Mouse (Mus musculus): ENCODE measurements around the gene Daam1. TPM values are rescaled to one million over a fixed set of nuclear protein-coding genes. Genes with fewer than 3 reads are reported as not detected.

Daam1 gene
- polyA plus RNA-seq (2014; fragmentation: Nextera tagmentation; extraction: Ambion mirVana): 19.9 and 22.5 TPM in 2 replicates

DNA sequence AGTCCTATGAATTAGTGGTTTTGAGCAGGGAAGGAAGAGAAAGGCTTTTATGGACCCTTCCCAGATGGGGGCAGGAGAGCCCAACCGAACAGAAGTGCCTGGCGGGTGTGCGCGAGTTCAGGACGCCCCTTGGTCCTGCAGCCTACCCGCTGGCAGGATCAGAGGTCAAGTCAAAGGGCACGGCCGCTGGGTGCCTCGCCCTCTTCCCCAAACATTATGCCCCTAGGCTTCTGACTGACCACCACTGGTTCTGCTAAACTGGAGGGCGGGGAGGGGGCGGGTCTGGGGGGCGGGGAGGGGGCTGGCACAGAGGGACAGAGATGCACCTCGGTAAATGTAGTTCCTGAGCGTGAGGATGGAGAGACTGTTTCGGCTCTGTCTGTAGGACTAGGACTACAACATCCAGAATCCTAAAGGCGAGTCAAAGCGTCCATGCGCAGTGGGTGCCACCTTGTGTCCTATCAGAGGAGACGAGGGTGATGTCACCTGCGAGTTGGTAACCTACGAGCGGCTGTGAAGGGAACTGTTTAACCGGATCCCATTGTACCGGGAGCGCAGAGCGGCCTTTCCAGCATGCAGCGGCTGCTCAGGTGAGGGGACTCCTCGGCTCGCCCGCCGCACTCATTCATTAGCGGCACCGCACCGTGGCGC is at the start of gene Daam1:
Gene Daam1 (plus strand): TSS at position 472 of the 651 bp plus-strand sequence.
- under 1% methylated on average over 35 of the region's 35 CpGs for WGBS

DNA sequence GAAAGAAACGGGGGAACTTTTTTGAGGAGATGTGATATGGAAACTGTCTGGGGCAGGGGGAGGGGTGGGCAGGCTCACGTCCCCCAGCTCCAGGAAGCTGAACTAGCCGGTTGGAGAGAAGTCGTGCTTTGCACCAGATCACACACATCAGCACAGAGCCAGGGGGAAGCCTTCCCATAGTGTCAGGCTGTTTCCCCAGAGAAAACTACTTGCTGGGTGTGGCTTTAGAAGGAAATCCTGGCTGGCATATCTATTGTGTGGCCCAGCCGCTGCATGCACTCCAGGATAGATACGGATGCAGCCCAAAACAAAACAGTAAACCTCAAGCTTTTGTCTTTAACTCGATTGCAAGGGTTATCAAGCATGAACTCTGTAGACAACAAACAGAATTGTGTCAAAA is 49.7 kb upstream of the Daam1 start:
- no peak overlapping the region for H3K4me3 ChIP-seq (ENCODE audit: low read depth, low read length)
- H3K27me3 ChIP-seq (ENCODE audit: control insufficient read depth, insufficient read depth, low read length): no peaks in the 10 kb centered on the region
- H3K4me2 ChIP-seq: no peak overlapping the region
- peaks cover 9% of the 10 kb centered on the region; the same call in 1 of the 2 replicates for H3K4me1 ChIP-seq (ENCODE audit: control insufficient read depth, insufficient read depth, low read length)
- WGBS: 65% methylated on average over 7 of the region's 7 CpGs
- ATAC-seq (ENCODE audit: low FRiP score): no peak
- no peak overlapping the region for H3K27ac ChIP-seq (ENCODE audit: low read depth, low read length)
- no peak for DNase-seq (ENCODE audit: low spot score, missing footprints)
- H3K9me3 ChIP-seq (ENCODE audit: control insufficient read depth, low read length): no peaks in the 10 kb centered on the region
- no peak overlapping the region for H3K9ac ChIP-seq (ENCODE audit: low read length)
- H3K36me3 ChIP-seq (ENCODE audit: control insufficient read depth, insufficient read depth, low read length): no peaks in the 10 kb centered on the region

More for the DNA sequence above, at the start of gene Daam1:
- ATAC-seq (ENCODE audit: low FRiP score) (peak; percentile 99), DNase-seq (ENCODE audit: low spot score, missing footprints) (peak; percentile 98)
- Histone ChIP-seq H3K4me2 (peak within 1 kb of the TSS; percentile 98), H3K36me3 (ENCODE audit: control insufficient read depth, insufficient read depth, low read length) (no peaks in the 10 kb centered on the region), H3K9me3 (ENCODE audit: control insufficient read depth, low read length) (no peaks in the 10 kb centered on the region), H3K9ac (ENCODE audit: low read length) (peak within 1 kb of the TSS; percentile 93), H3K27ac (ENCODE audit: low read depth, low read length) (peak within 1 kb of the TSS; percentile 89), H3K4me3 (ENCODE audit: low read depth, low read length) (peak within 1 kb of the TSS; percentile 73), H3K27me3 (ENCODE audit: control insufficient read depth, insufficient read depth, low read length) (no peaks in the 10 kb centered on the region), H3K4me1 (ENCODE audit: control insufficient read depth, insufficient read depth, low read length) (peaks cover 13% of the 10 kb centered on the region)

DNA sequence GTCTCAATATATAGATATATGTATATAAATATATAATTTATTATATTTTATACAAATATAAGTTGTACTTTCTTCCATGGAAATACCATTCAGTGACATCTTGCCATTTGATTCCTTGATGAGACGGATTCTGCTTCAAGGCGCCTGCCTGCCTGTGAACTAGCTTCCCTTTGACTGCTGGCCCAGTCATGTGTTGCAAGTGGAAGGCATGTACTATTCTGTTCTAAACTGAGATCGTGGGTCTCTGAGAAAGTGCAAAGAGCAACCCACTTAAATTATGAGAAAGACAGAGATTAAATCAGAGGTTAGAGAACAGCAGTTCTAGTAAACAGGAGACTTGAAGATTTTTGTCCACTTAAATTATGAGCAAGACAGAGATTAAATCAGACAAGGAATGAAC is 46.9 kb upstream of the Daam1 start:
- peaks cover 2% of the 10 kb centered on the region; the same call in 1 of the 2 replicates for H3K4me1 ChIP-seq (ENCODE audit: control insufficient read depth, insufficient read depth, low read length)
- no peaks in the 10 kb centered on the region for H3K36me3 ChIP-seq (ENCODE audit: control insufficient read depth, insufficient read depth, low read length)
- no peak overlapping the region for H3K27ac ChIP-seq (ENCODE audit: low read depth, low read length)
- DNase-seq (ENCODE audit: low spot score, missing footprints) (no peak), ATAC-seq (ENCODE audit: low FRiP score) (no peak)
- 55% methylated on average over 3 of the region's 3 CpGs for WGBS
- H3K4me2 ChIP-seq: no peak overlapping the region
- no peaks in the 10 kb centered on the region for H3K9me3 ChIP-seq (ENCODE audit: control insufficient read depth, low read length)
- H3K4me3 ChIP-seq (ENCODE audit: low read depth, low read length): no peak overlapping the region
- no peaks in the 10 kb centered on the region for H3K27me3 ChIP-seq (ENCODE audit: control insufficient read depth, insufficient read depth, low read length)
- H3K9ac ChIP-seq (ENCODE audit: low read length): no peak overlapping the region

DNA sequence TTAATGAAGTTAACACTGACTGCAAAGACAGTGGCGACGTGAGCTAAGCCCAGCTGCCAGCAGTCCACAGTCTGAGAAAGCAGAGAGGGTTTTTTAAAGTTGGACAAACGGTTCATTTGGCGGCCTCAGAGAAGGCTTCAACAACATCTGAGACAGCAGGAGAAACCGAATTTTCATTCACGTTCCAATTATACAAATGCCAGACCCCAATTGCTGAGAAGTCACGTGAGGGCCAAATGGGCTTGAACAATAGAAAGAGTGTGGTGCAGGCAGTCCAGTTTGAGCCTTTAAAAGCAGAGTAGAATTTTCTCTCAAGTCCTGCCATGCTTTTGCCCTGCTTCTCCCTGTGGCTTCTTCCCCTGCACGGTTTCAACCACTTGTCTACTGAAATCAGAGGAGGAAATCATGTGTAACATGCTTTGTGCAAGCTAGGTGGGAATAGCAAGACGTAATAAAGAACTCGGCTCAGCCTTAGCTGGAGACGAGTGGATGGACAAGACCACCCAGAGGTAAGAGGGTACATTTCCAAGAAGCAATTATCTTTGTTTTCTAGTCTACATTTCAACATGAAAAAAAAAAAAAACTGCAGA is 46.1 kb upstream of the Daam1 start:
- H3K27me3 ChIP-seq (ENCODE audit: control insufficient read depth, insufficient read depth, low read length): no peaks in the 10 kb centered on the region
- H3K9ac ChIP-seq (ENCODE audit: low read length): no peak overlapping the region
- 30% methylated on average over 11 of the region's 11 CpGs for WGBS
- H3K4me2 ChIP-seq: no peak overlapping the region
- no peaks in the 10 kb centered on the region for H3K9me3 ChIP-seq (ENCODE audit: control insufficient read depth, low read length)
- peaks cover 2% of the 10 kb centered on the region; the same call in 1 of the 2 replicates for H3K4me1 ChIP-seq (ENCODE audit: control insufficient read depth, insufficient read depth, low read length)
- H3K27ac ChIP-seq (ENCODE audit: low read depth, low read length): no peak overlapping the region
- DNase-seq (ENCODE audit: low spot score, missing footprints): no peak
- H3K36me3 ChIP-seq (ENCODE audit: control insufficient read depth, insufficient read depth, low read length): no peaks in the 10 kb centered on the region
- H3K4me3 ChIP-seq (ENCODE audit: low read depth, low read length): no peak overlapping the region
- ATAC-seq (ENCODE audit: low FRiP score): no peak

DNA sequence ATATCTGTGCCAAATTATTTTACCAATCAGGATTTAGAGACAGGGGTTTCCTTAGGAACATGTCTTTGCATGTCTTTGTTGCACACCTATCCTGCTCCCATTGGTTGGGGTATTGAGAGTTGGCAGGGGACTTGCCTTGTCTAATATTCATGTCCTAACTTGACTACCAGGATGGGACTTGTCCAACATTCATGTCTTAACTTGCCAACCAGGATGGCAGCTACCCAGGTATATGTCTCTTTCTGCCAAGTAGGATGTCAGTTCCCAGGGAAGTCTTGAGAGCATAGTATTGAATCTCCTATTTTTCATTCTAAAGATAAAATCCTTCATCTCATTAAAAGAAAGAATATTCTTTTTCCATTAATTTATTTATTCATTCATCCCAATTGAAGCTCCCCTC is 44.4 kb upstream of the Daam1 start:
- Histone ChIP-seq H3K4me3 (ENCODE audit: low read depth, low read length) (no peak overlapping the region), H3K4me2 (no peak overlapping the region), H3K27ac (ENCODE audit: low read depth, low read length) (no peak overlapping the region), H3K9ac (ENCODE audit: low read length) (no peak overlapping the region), H3K36me3 (ENCODE audit: control insufficient read depth, insufficient read depth, low read length) (no peaks in the 10 kb centered on the region), H3K27me3 (ENCODE audit: control insufficient read depth, insufficient read depth, low read length) (no peaks in the 10 kb centered on the region), H3K4me1 (ENCODE audit: control insufficient read depth, insufficient read depth, low read length) (peaks cover 2% of the 10 kb centered on the region; the same call in 1 of the 2 replicates), H3K9me3 (ENCODE audit: control insufficient read depth, low read length) (no peaks in the 10 kb centered on the region)
- ATAC-seq (ENCODE audit: low FRiP score) (no peak), DNase-seq (ENCODE audit: low spot score, missing footprints) (no peak)

DNA sequence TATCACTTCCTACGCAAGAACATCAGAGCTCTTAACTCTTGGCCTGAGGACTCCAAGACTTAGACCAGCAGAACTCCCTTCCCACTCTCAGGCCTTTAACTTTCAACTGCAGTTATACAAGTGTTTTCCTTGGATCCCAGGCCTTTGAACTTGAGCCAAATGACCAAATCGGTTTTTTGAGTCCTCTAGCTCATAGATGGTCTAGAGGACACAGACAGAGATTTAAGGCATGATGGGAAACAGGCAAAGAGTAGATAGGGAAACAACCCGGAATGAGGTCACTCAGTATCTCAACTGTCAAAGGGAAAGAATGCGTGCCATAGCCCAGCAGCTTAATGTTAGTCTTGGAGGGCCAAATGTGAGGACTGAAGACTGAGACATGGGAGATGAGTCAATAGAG is 42.1 kb upstream of the Daam1 start:
- no peaks in the 10 kb centered on the region for H3K36me3 ChIP-seq (ENCODE audit: control insufficient read depth, insufficient read depth, low read length)
- 84% methylated on average over 4 of the region's 4 CpGs for WGBS
- H3K27me3 ChIP-seq (ENCODE audit: control insufficient read depth, insufficient read depth, low read length): no peaks in the 10 kb centered on the region
- DNase-seq (ENCODE audit: low spot score, missing footprints) (no peak), ATAC-seq (ENCODE audit: low FRiP score) (no peak)
- no peaks in the 10 kb centered on the region for H3K9me3 ChIP-seq (ENCODE audit: control insufficient read depth, low read length)
- no peak overlapping the region for H3K9ac ChIP-seq (ENCODE audit: low read length)
- H3K4me2 ChIP-seq: no peak overlapping the region
- H3K4me3 ChIP-seq (ENCODE audit: low read depth, low read length): no peak overlapping the region
- H3K27ac ChIP-seq (ENCODE audit: low read depth, low read length): no peak overlapping the region
- peaks cover 2% of the 10 kb centered on the region; the same call in 1 of the 2 replicates for H3K4me1 ChIP-seq (ENCODE audit: control insufficient read depth, insufficient read depth, low read length)

DNA sequence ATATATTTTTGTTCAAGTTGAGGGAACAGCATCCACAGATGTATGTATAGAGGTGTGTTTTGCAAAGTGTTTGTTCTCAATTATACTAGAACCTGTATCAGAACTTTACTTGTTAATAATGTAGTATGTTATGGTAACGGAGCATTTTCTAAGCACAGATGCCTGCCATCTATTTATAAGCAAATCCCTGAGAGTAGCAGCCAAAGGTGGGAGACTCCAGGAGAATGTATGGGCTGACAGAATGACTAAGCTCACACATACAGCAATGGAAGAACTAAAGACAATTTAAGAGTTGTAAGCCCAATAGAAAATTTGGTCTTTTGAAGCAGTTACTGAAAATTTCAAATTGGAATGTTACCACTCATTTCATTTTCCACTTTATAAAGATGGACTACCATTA is 40.3 kb upstream of the Daam1 start:
- DNase-seq (ENCODE audit: low spot score, missing footprints) (no peak), ATAC-seq (ENCODE audit: low FRiP score) (no peak)
- no peak overlapping the region for H3K4me3 ChIP-seq (ENCODE audit: low read depth, low read length)
- WGBS: 90% methylated on average over 1 of the region's 1 CpGs
- no peak overlapping the region for H3K4me2 ChIP-seq
- H3K27me3 ChIP-seq (ENCODE audit: control insufficient read depth, insufficient read depth, low read length): no peaks in the 10 kb centered on the region
- H3K4me1 ChIP-seq (ENCODE audit: control insufficient read depth, insufficient read depth, low read length): no peaks in the 10 kb centered on the region
- no peaks in the 10 kb centered on the region for H3K36me3 ChIP-seq (ENCODE audit: control insufficient read depth, insufficient read depth, low read length)
- no peak overlapping the region for H3K27ac ChIP-seq (ENCODE audit: low read depth, low read length)
- H3K9ac ChIP-seq (ENCODE audit: low read length): no peak overlapping the region
- H3K9me3 ChIP-seq (ENCODE audit: control insufficient read depth, low read length): no peaks in the 10 kb centered on the region

DNA sequence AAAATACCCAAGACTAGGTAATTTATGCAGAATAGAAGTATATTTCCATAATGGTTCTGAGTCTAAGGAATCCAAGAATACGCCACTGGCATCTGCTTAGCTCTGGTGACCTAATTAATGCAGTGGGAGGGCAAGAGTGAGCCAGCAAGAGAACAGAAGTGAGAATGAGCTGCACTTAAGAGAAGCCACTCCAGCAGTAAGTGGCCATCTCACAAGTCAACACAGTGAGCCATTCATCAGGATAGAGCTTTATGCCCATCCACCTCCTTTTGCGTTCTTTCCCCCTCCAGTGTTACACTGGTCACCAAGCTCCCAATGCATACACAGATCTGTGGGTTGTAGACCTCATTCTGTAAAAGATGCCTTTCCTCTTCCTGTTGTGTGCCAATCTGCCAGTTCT is 37.8 kb upstream of the Daam1 start:
- WGBS: 70% methylated on average over 2 of the region's 2 CpGs
- Histone ChIP-seq H3K9me3 (ENCODE audit: control insufficient read depth, low read length) (no peaks in the 10 kb centered on the region), H3K27ac (ENCODE audit: low read depth, low read length) (no peak overlapping the region), H3K4me2 (no peak overlapping the region), H3K4me3 (ENCODE audit: low read depth, low read length) (no peak overlapping the region), H3K4me1 (ENCODE audit: control insufficient read depth, insufficient read depth, low read length) (no peaks in the 10 kb centered on the region), H3K27me3 (ENCODE audit: control insufficient read depth, insufficient read depth, low read length) (no peaks in the 10 kb centered on the region), H3K9ac (ENCODE audit: low read length) (no peak overlapping the region), H3K36me3 (ENCODE audit: control insufficient read depth, insufficient read depth, low read length) (no peaks in the 10 kb centered on the region)
- ATAC-seq (ENCODE audit: low FRiP score) (no peak), DNase-seq (ENCODE audit: low spot score, missing footprints) (no peak)

DNA sequence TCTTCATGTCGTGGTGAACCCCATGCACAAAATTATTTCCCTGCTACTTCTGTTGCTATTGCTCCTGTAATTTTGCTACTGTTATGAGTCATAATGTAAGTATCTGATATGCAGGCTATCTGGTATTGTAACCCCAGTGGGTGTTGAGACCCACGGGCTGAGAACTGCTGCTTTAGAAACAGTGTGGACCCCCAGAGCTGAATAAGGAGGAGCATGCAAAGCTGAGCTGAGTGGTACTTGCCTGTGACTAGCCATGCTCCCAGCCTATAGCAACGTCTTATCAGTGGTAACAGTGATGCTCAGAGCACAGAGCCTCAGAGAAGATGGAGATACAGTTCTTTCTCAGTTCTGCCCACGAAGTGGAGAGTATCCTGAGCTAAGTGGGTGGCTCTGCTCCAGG is 35.3 kb upstream of the Daam1 start:
- Histone ChIP-seq H3K9ac (ENCODE audit: low read length) (no peak overlapping the region), H3K27ac (ENCODE audit: low read depth, low read length) (no peak overlapping the region), H3K27me3 (ENCODE audit: control insufficient read depth, insufficient read depth, low read length) (no peaks in the 10 kb centered on the region), H3K36me3 (ENCODE audit: control insufficient read depth, insufficient read depth, low read length) (no peaks in the 10 kb centered on the region), H3K9me3 (ENCODE audit: control insufficient read depth, low read length) (no peaks in the 10 kb centered on the region), H3K4me2 (no peak overlapping the region), H3K4me1 (ENCODE audit: control insufficient read depth, insufficient read depth, low read length) (no peaks in the 10 kb centered on the region), H3K4me3 (ENCODE audit: low read depth, low read length) (no peak overlapping the region)
- 70% methylated on average over 4 of the region's 4 CpGs for WGBS
- DNase-seq (ENCODE audit: low spot score, missing footprints) (no peak), ATAC-seq (ENCODE audit: low FRiP score) (no peak)

Data from midbrain, embryonic 11.5 days (tissue).